Mouse (Mus musculus) liver, embryonic 11.5 days (tissue): ENCODE results near the gene E330014E10Rik. TPM values are rescaled to one million over a fixed set of nuclear protein-coding genes. Genes with fewer than 3 reads are reported as not detected.
"Not testable (repeated sequence)": the region's sequence is repeated elsewhere in the genome, so short reads cannot be mapped to it uniquely, and the experiment has no call there.

Experiments used
- ATAC-seq: fragments of 200-750 bp; cut with Nextera tagmentation; replicated peaks from 2 replicates; pipeline ENCODE4 v1.8.0; 2017; ENCODE audit warnings: moderate number of reproducible peaks, mild to moderate bottlenecking, moderate TSS enrichment, moderate library complexity; ENCODE audit not compliant: low FRiP score
- DNase-seq: peaks from one replicate; pipeline ENCODE4 v3.0.0-alpha.2; 2017; ENCODE audit warnings: low spot score
- H3K27ac ChIP-seq: fragments of 300-500 bp; sonication (generic); 2 replicates; pipeline ENCODE4 v1.5.1; 2014; ENCODE audit warnings: mild to moderate bottlenecking, low read depth, low read length, control low read depth
- H3K27me3 ChIP-seq: fragments of 300-500 bp; sonication (generic); replicated peaks from 2 replicates; pipeline ENCODE4 v1.6.1; 2014; ENCODE audit warnings: low read length, mixed read lengths; ENCODE audit not compliant: control insufficient read depth, insufficient read depth
- H3K36me3 ChIP-seq: fragments of 300-500 bp; sonication (generic); 2 replicates; pipeline ENCODE4 v1.6.1; 2014; ENCODE audit warnings: mild to moderate bottlenecking, low read length, moderate library complexity, mixed read lengths; ENCODE audit not compliant: control insufficient read depth, insufficient read depth
- H3K4me1 ChIP-seq: fragments of 300-500 bp; sonication (generic); replicated peaks from 2 replicates; pipeline ENCODE4 v1.6.1; 2014; ENCODE audit warnings: low read length, mixed read lengths; ENCODE audit not compliant: control insufficient read depth, insufficient read depth
- H3K4me2 ChIP-seq: fragments of 300-500 bp; sonication (generic); 2 replicates; pipeline ENCODE4 v1.6.1; 2014; ENCODE audit warnings: mild to moderate bottlenecking, control low read depth, moderate library complexity
- H3K4me3 ChIP-seq: fragments of 300-500 bp; sonication (generic); 2 replicates; pipeline ENCODE4 v1.5.1; 2014; ENCODE audit warnings: low read depth, low read length, control low read depth
- H3K9ac ChIP-seq: fragments of 300-500 bp; sonication (generic); 2 replicates; pipeline ENCODE4 v1.6.1; 2014; ENCODE audit warnings: low read depth, low read length, control low read depth
- H3K9me3 ChIP-seq: fragments of 300-500 bp; sonication (generic); 2 replicates; pipeline ENCODE4 v1.6.1; 2016; ENCODE audit warnings: low read length, inconsistent platforms, mixed read lengths; ENCODE audit not compliant: control insufficient read depth
- WGBS: fragments of 180-500 bp; shearing (Covaris S2); extraction: QIAGEN DNeasy Blood & Tissue Kit; methylation state at CpG from one replicate; pipeline ENCODE4 v1.1.7; 2014; 5-methylcytosine and 5-hydroxymethylcytosine counted together
- polyA plus RNA-seq: library from polyadenylated mRNA; unstranded; fragments of >200 nt; fragmentation: Nextera tagmentation; extraction: Ambion mirVana; gene quantifications from 2 replicates; pipeline ENCODE4 v1.2.1, GENCODE M21; 2014

The E330014E10Rik gene
- polyA plus RNA-seq = not detected in 2 replicates

DNA sequence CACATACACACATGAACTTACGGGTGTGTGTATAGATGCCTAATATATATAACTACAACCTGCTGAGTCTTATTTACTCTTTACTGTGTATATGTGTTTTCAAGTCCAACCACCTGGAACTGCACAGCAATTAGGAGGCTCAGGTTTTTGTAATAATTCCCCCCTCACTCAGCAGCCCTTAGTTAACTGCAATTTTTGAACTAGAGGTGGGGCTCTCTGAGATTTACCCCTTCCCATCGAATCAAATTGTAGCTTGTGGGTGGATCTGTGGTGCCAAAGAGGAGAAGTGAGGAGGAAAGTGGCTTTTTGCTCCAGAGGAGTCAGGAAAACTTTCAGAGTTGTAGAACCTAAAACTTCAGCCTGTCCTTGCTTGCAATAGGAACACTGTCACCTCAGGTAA, at the start of gene E330014E10Rik:
Gene E330014E10Rik (plus strand): TSS at position 301 of the 400 bp plus-strand sequence.
- not testable (repeated sequence) for H3K27ac ChIP-seq, H3K27me3 ChIP-seq, DNase-seq, H3K9me3 ChIP-seq, H3K4me2 ChIP-seq, ATAC-seq, H3K4me3 ChIP-seq, H3K4me1 ChIP-seq, H3K9ac ChIP-seq, H3K36me3 ChIP-seq
- WGBS = no CpG with 5 or more reads among the region's 2 CpGs

DNA sequence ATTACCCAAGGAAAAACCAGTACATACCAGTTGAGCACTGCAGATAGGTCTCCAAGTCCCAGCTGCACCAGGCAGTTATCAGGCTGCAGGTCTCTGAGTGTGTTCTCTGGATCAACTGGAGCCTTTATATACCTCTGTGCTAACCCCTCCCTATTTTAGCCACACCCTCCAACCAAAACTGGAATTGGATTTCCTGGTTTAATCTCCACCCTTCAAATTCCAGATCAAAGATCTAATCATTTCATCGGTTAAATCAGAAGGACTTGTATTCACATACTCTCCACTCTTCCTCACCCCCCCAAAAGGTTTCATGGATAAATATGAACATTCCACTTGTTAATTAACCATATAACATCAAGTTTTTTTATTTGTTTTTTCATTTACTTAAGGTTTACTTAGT, 39.7 kb upstream of the E330014E10Rik start, which contains the start of gene Gm7978:
Gene Gm7978 (minus strand): TSS at position 101 of the 400 bp plus-strand sequence.
- H3K9me3 ChIP-seq, H3K4me2 ChIP-seq, H3K4me3 ChIP-seq, H3K27ac ChIP-seq, H3K9ac ChIP-seq, H3K27me3 ChIP-seq, H3K36me3 ChIP-seq, DNase-seq, H3K4me1 ChIP-seq, ATAC-seq: not testable (repeated sequence)
- no CpG with 5 or more reads among the region's 1 CpGs for WGBS

DNA sequence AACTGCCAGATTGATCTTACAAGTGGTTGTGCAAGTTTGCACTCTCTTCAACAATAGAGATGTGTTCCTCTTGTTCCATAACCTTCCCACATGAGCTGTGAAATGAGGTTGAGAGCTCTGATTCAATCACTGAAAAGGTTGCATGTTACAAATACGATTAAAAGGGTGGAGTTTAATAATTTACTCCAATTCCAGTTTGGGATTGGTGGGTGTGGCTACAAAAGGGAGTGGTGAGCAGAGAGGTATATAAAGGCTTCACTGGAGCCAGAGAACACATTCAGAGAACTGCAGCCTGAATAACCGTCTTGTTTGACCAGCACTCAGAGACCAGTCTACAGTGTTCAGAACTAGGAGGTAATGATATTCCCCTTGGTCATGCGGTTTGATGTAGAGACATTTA, 34.1 kb upstream of the E330014E10Rik start, which contains the start of gene Gm7982:
Gene Gm7982 (plus strand): TSS at position 301 of the 400 bp plus-strand sequence.
- ATAC-seq, H3K9ac ChIP-seq, H3K27ac ChIP-seq: not testable (repeated sequence)

GRCm38 (mm10) chr5:95810841-95811240, 35.1 kb downstream of the E330014E10Rik start:
- H3K4me3 ChIP-seq, H3K9me3 ChIP-seq, H3K4me2 ChIP-seq, DNase-seq, H3K27ac ChIP-seq, H3K27me3 ChIP-seq, H3K36me3 ChIP-seq, H3K4me1 ChIP-seq, H3K9ac ChIP-seq, ATAC-seq: not testable (repeated sequence)
- 61% methylated on average over 2 of the region's 2 CpGs for WGBS

More for the DNA sequence above, 34.1 kb upstream of the E330014E10Rik start, which contains the start of gene Gm7982:
- H3K4me1 ChIP-seq, H3K36me3 ChIP-seq, DNase-seq, H3K9me3 ChIP-seq, H3K27me3 ChIP-seq, H3K4me3 ChIP-seq, H3K4me2 ChIP-seq: not testable (repeated sequence)
- WGBS = no CpG with 5 or more reads among the region's 3 CpGs

- H3K27ac ChIP-seq = no peak overlapping the region
- H3K9me3 ChIP-seq = no peaks in the 10 kb centered on the region
- no peaks in the 10 kb centered on the region for H3K36me3 ChIP-seq
- H3K4me1 ChIP-seq = no peaks in the 10 kb centered on the region
- 67% methylated on average over 4 of the region's 4 CpGs for WGBS
- DNase-seq (no peak), ATAC-seq (no peak)
- no peaks in the 10 kb centered on the region for H3K27me3 ChIP-seq
- no peak overlapping the region for H3K4me2 ChIP-seq
- H3K4me3 ChIP-seq = no peak overlapping the region
- no peak overlapping the region for H3K9ac ChIP-seq
Measured at GRCm38 (mm10) chr5:95836580-95836979, 60.8 kb downstream of the E330014E10Rik start.

GRCm38 (mm10) chr5:95854030-95854429, 78.2 kb downstream of the E330014E10Rik start:
- no peak overlapping the region for H3K4me3 ChIP-seq
- no peak overlapping the region for H3K27ac ChIP-seq
- H3K9me3 ChIP-seq = no peaks in the 10 kb centered on the region
- ATAC-seq (no peak), DNase-seq (no peak)
- WGBS = 86% methylated on average over 3 of the region's 3 CpGs
- H3K9ac ChIP-seq = no peak overlapping the region
- no peaks in the 10 kb centered on the region for H3K27me3 ChIP-seq
- no peaks in the 10 kb centered on the region for H3K4me1 ChIP-seq
- H3K36me3 ChIP-seq = no peaks in the 10 kb centered on the region
- no peak overlapping the region for H3K4me2 ChIP-seq

Other genes starting within 250 kb of the E330014E10Rik start
- gene Gm7971, start 181.1 kb upstream of the E330014E10Rik start, polyA plus RNA-seq = not detected in 2 replicates
- not detected in 2 replicates for gene Gm7978, start 39.8 kb upstream of the E330014E10Rik start, polyA plus RNA-seq
- not detected in 2 replicates for gene Gm7982, start 34.0 kb upstream of the E330014E10Rik start, polyA plus RNA-seq
- gene Cxcl13, start 181.0 kb downstream of the E330014E10Rik start, polyA plus RNA-seq = 1.7 and 1.8 TPM in 2 replicates